Comparison of ENCODE assay signal across 18 mouse cellular contexts in the genomic region with DNA sequence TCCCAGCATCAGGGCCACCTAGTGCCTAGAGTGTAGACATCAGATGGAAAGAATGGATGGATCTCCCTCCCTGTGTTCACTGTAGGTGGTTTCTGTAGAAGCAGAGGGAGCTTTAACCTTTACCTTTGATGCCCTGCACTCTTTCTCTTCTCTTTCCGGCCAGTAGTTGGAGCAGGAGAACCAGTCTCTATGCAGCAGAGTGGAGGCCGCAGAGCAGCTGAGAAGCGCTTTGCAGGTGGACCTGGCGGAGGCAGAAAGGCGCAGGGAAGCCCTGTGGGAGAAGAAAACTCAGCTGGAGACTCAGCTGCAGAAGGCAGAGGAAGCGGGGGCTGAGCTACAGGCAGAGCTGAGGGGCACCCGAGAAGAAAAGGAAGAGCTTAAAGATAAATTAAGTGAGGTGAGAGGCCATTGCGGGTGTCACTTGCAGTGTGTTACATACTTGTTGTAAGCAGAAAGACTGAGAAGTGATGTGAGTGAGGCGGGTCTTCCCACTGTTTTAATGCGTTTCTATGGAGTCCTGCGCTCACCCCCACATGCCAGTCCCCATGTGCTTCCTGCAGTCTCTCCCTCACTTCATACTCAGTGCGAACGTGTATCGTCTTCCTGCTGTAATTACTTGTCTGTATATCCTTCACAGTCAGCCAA. TPM values are rescaled to one million over a fixed set of nuclear protein-coding genes. Genes with fewer than 3 reads are reported as not detected.
DNase-seq lines count a peak whose midpoint lies in the region; ATAC-seq and TF ChIP-seq lines count a peak whose summit lies in the region.
"Had no signal": no experiment of that assay in that cellular context is flagged by ENCODE, and none has a peak within 500 bp of the region (broad histone marks: within the 10 kb centered on the region; RNA-seq: fewer than 3 reads in every experiment).

No protein-coding gene starts in this region.

- no peaks in the 10 kb centered on the region for H3K27me3 ChIP-seq in liver, embryonic 14.5 days (ENCODE audit: control insufficient read depth, insufficient read depth, low read length)
- H3K27me3 ChIP-seq in heart, embryonic 10.5 days (ENCODE audit: insufficient read depth, poor library complexity, severe bottlenecking), result no peaks in the 10 kb centered on the region
- H3K27me3 ChIP-seq: heart, embryonic 12.5 days; intestine, embryonic 15.5 days had no signal

- no peak for TF ChIP-seq EP300 in liver, embryonic 14.5 days (IDR thresholded peaks at IDR 0.05; ENCODE audit: low read depth)

- no peak for ATAC-seq in CD4-positive, CD25-positive, alpha-beta regulatory T cell, adult 4 months
- no peak for ATAC-seq in liver, embryonic 14.5 days (ENCODE audit: insufficient read depth)

- WGBS in liver, embryonic 14.5 days (ENCODE audit: insufficient replicate concordance), result 76% methylated on average over 14 of the region's 14 CpGs
- WGBS in heart, embryonic 10.5 days, result 79% methylated on average over 14 of the region's 14 CpGs

- DNase-seq in CD4-positive, CD25-positive, alpha-beta regulatory T cell, adult 2 months (ENCODE audit: low read depth, low spot score), result peak; percentile 11
- DNase-seq in liver, embryonic 14.5 days (ENCODE audit: low read depth in 3 of 3, low spot score in 3 of 3), result no peak
- DNase-seq in liver, result no peak
- DNase-seq in brain, adult 2 months (ENCODE audit: low read depth, low spot score), result peak; percentile 59
- DNase-seq in thymus, postnatal 0 days (ENCODE audit: low spot score), result peak; percentile 81
- DNase-seq in heart, embryonic 10.5 days (ENCODE audit: low spot score), result no peak
- DNase-seq in adrenal gland, adult 8-10 months, result no peak
- DNase-seq: cerebellum, adult 9-10 months had no signal

- peaks cover 0 to 7% of the 10 kb centered on the region in 2 experiments; a peak in 3 of 4 replicates for H3K4me1 ChIP-seq in liver, embryonic 14.5 days (replicated peaks; ENCODE audit: control insufficient read depth in 2 of 2, insufficient read depth in 2 of 2, low read length in 1 of 2)
- H3K4me1 ChIP-seq in heart, embryonic 10.5 days, result 0 out of 2 replicates have a peak, but pooled peaks cover 3% of the 10 kb centered on the region
- H3K4me1 ChIP-seq: heart, embryonic 12.5 days; intestine, embryonic 15.5 days had no signal

- peak; percentile 25 for TF ChIP-seq CTCF in liver, embryonic 14.5 days (IDR thresholded peaks at IDR 0.05; ENCODE audit: low read depth)

- H3K9ac ChIP-seq in liver, embryonic 14.5 days (replicated peaks), result no peak overlapping the region
- H3K9ac ChIP-seq: heart, embryonic 12.5 days; intestine, embryonic 15.5 days had no signal

- H3K4me2 ChIP-seq in liver, embryonic 14.5 days (ENCODE audit: low read depth), result no peak overlapping the region
- H3K4me2 ChIP-seq: heart, embryonic 12.5 days; intestine, embryonic 15.5 days had no signal

- H3K36me3 ChIP-seq in liver, embryonic 14.5 days (replicated peaks; ENCODE audit: control insufficient read depth, insufficient read depth, low read depth), result peaks cover 32% of the 10 kb centered on the region
- H3K36me3 ChIP-seq in heart, embryonic 10.5 days, result peaks cover 86% of the 10 kb centered on the region

- no peaks in the 10 kb centered on the region for H3K9me3 ChIP-seq in liver, embryonic 14.5 days (ENCODE audit: control insufficient read depth, low read length)
- H3K9me3 ChIP-seq in heart, embryonic 10.5 days, result no peaks in the 10 kb centered on the region
- H3K9me3 ChIP-seq: G1E; heart, embryonic 12.5 days; intestine, embryonic 15.5 days had no signal

- no peak overlapping the region for H3K4me3 ChIP-seq in liver, embryonic 14.5 days (ENCODE audit: insufficient read depth in 1 of 2, low read depth in 2 of 2, low read length in 2 of 2)
- no peak overlapping the region for H3K4me3 ChIP-seq in heart, embryonic 10.5 days
- H3K4me3 ChIP-seq: heart, embryonic 12.5 days; intestine, embryonic 15.5 days had no signal

- H3K27ac ChIP-seq in liver, embryonic 14.5 days, result no peak overlapping the region
- no peak overlapping the region for H3K27ac ChIP-seq in heart, embryonic 10.5 days
- H3K27ac ChIP-seq: intestine, embryonic 15.5 days had no signal

RNA-seq across cellular contexts. Expression of gene Cep250, which starts 18.0 kb away (rescaled TPM):
- 10 to 100 TPM; 34.0 to 50.2 TPM for polyA plus RNA-seq in CD4-positive, CD25-positive, alpha-beta regulatory T cell, adult 4 months (2017; shearing (Covaris generic))
- 6.0 and 9.8 TPM in 2 replicates for polyA plus RNA-seq in liver, embryonic 14.5 days (2012; rRNA removed)
- polyA plus RNA-seq in liver, embryonic 14.5 days (2014; fragmentation: Nextera tagmentation; extraction: Ambion mirVana), result 7.4 and 9.3 TPM in 2 replicates
- 16.6 and 23.4 TPM in 2 replicates for polyA plus RNA-seq in thymus, postnatal 0 days (2015; fragmentation: Nextera tagmentation; extraction: Ambion mirVana)
- 15.7 and 17.6 TPM in 2 replicates for polyA plus RNA-seq in heart, embryonic 10.5 days (2016; fragmentation: Nextera tagmentation; extraction: Ambion mirVana)
- 10 to 100 TPM; 12.6 to 27.5 (median 19.7) TPM for total RNA-seq in adrenal gland, adult 8-10 months (2022)

RNA-seq across cellular contexts. Expression of gene Gdf5, which starts 29.0 kb away (rescaled TPM):
- not detected for polyA plus RNA-seq in CD4-positive, CD25-positive, alpha-beta regulatory T cell, adult 4 months (2017; shearing (Covaris generic))
- 0.02 and 0.09 TPM in 2 replicates for polyA plus RNA-seq in liver, embryonic 14.5 days (2012; rRNA removed)
- not detected in 2 replicates for polyA plus RNA-seq in liver, embryonic 14.5 days (2014; fragmentation: Nextera tagmentation; extraction: Ambion mirVana)
- polyA plus RNA-seq in thymus, postnatal 0 days (2015; fragmentation: Nextera tagmentation; extraction: Ambion mirVana), result 0.22 and 0.25 TPM in 2 replicates
- polyA plus RNA-seq in heart, embryonic 10.5 days (2016; fragmentation: Nextera tagmentation; extraction: Ambion mirVana), result 0.25 and 0.29 TPM in 2 replicates
- under 1 TPM; 0.18 to 0.77 (median 0.48) TPM for total RNA-seq in adrenal gland, adult 8-10 months (2022)
- total RNA-seq: hematopoietic stem cell, adult 5-6 weeks; liver, adult 2 months had no signal
- polyA plus RNA-seq: G1E; liver, adult 2 months had no signal

RNA-seq across cellular contexts. Expression of gene 6430550D23Rik, which starts 33.6 kb away (rescaled TPM):
- polyA plus RNA-seq in CD4-positive, CD25-positive, alpha-beta regulatory T cell, adult 4 months (2017; shearing (Covaris generic)), result 1 to 10 TPM; 1.1 to 4.9 TPM
- polyA plus RNA-seq in liver, embryonic 14.5 days (2012; rRNA removed), result 1.6 and 2.1 TPM in 2 replicates
- polyA plus RNA-seq in liver, embryonic 14.5 days (2014; fragmentation: Nextera tagmentation; extraction: Ambion mirVana), result 0.41 and 1.9 TPM in 2 replicates
- 2.1 TPM in 2 replicates for polyA plus RNA-seq in thymus, postnatal 0 days (2015; fragmentation: Nextera tagmentation; extraction: Ambion mirVana)
- 0.79 and 1.4 TPM in 2 replicates for polyA plus RNA-seq in heart, embryonic 10.5 days (2016; fragmentation: Nextera tagmentation; extraction: Ambion mirVana)
- total RNA-seq in adrenal gland, adult 8-10 months (2022), result 1 to 10 TPM; 1.3 to 6.1 (median 3.5) TPM

RNA-seq across cellular contexts. Expression of gene Ergic3, which starts 33.6 kb away (rescaled TPM):
- 100 to 1,000 TPM; 131 to 182 TPM for polyA plus RNA-seq in CD4-positive, CD25-positive, alpha-beta regulatory T cell, adult 4 months (2017; shearing (Covaris generic))
- 72.8 and 90.2 TPM in 2 replicates for polyA plus RNA-seq in liver, embryonic 14.5 days (2012; rRNA removed)
- 95.7 and 98.0 TPM in 2 replicates for polyA plus RNA-seq in liver, embryonic 14.5 days (2014; fragmentation: Nextera tagmentation; extraction: Ambion mirVana)
- polyA plus RNA-seq in thymus, postnatal 0 days (2015; fragmentation: Nextera tagmentation; extraction: Ambion mirVana), result 175 and 186 TPM in 2 replicates
- 179 and 186 TPM in 2 replicates for polyA plus RNA-seq in heart, embryonic 10.5 days (2016; fragmentation: Nextera tagmentation; extraction: Ambion mirVana)
- 100 to 1,000 TPM; 207 to 250 (median 232) TPM for total RNA-seq in adrenal gland, adult 8-10 months (2022)

RNA-seq across cellular contexts. Expression of gene Gm15557, which starts 33.7 kb away (rescaled TPM):
- polyA plus RNA-seq in CD4-positive, CD25-positive, alpha-beta regulatory T cell, adult 4 months (2017; shearing (Covaris generic)), result not detected
- not detected in 2 replicates for polyA plus RNA-seq in liver, embryonic 14.5 days (2012; rRNA removed)
- not detected in 2 replicates for polyA plus RNA-seq in liver, embryonic 14.5 days (2014; fragmentation: Nextera tagmentation; extraction: Ambion mirVana)
- polyA plus RNA-seq in thymus, postnatal 0 days (2015; fragmentation: Nextera tagmentation; extraction: Ambion mirVana), result not detected in 2 replicates
- not detected in 2 replicates for polyA plus RNA-seq in heart, embryonic 10.5 days (2016; fragmentation: Nextera tagmentation; extraction: Ambion mirVana)
- not detected for total RNA-seq in adrenal gland, adult 8-10 months (2022)
- total RNA-seq: gastrocnemius, adult 8-10 months; hematopoietic stem cell, adult 5-6 weeks; layer of hippocampus, adult 18-20 months; left cerebral cortex, postnatal 10 days; liver, adult 2 months had no signal
- polyA plus RNA-seq: heart, embryonic 12.5 days; intestine, embryonic 15.5 days; liver, adult 2 months; urinary bladder, adult 2 months had no signal

Comparison
In these comparisons a context has a peak if more than half of its experiments do, and no peak if none do; other contexts are left out.
1. DNase-seq: peak in CD4-positive, CD25-positive, alpha-beta regulatory T cell, adult 2 months (single experiment), brain, adult 2 months (single experiment) and thymus, postnatal 0 days (single experiment); none in liver, embryonic 14.5 days (0 of 3), liver (single experiment), heart, embryonic 10.5 days (single experiment) and adrenal gland, adult 8-10 months (single experiment).